Mouse (Mus musculus) heart, embryonic 16.5 days (tissue): ENCODE results near the gene Gabpb1. TPM values are rescaled to one million over a fixed set of nuclear protein-coding genes. Genes with fewer than 3 reads are reported as not detected.
"Not testable (repeated sequence)": the region's sequence is repeated elsewhere in the genome, so short reads cannot be mapped to it uniquely, and the experiment has no call there.

Source experiments
- ATAC-seq: fragments of 200-750 bp; cut with Nextera tagmentation; replicated peaks from 2 replicates; pipeline ENCODE4 v1.8.0; 2017; ENCODE audit warnings: moderate number of reproducible peaks; ENCODE audit not compliant: insufficient read depth, low FRiP score; ENCODE audit errors: extremely low read depth
- H3K27ac ChIP-seq: fragments of 300-500 bp; sonication (generic); 2 replicates; pipeline ENCODE4 v1.5.1; 2014; ENCODE audit warnings: mild to moderate bottlenecking, low read length, control low read depth, moderate library complexity
- H3K27me3 ChIP-seq: fragments of 300-500 bp; sonication (generic); 2 replicates; pipeline ENCODE4 v1.6.1; 2014; ENCODE audit warnings: low read length, mixed read lengths; ENCODE audit not compliant: control insufficient read depth, insufficient read depth
- H3K36me3 ChIP-seq: fragments of 300-500 bp; sonication (generic); 2 replicates; pipeline ENCODE4 v1.6.1; 2014; ENCODE audit not compliant: control insufficient read depth, insufficient read depth
- H3K4me1 ChIP-seq: fragments of 300-500 bp; sonication (generic); 2 replicates; pipeline ENCODE4 v1.6.1; 2014; ENCODE audit warnings: low read length, mixed read lengths; ENCODE audit not compliant: control insufficient read depth, insufficient read depth
- H3K4me2 ChIP-seq: fragments of 300-500 bp; sonication (generic); 2 replicates; pipeline ENCODE4 v1.6.1; 2014; ENCODE audit warnings: low read depth, mild to moderate bottlenecking, control low read depth, low read length
- H3K4me3 ChIP-seq: fragments of 300-500 bp; sonication (generic); 2 replicates; pipeline ENCODE4 v1.5.1; 2014; ENCODE audit warnings: mild to moderate bottlenecking, control low read depth, low read length
- H3K9ac ChIP-seq: fragments of 300-500 bp; sonication (generic); 2 replicates; pipeline ENCODE4 v1.6.1; 2014; ENCODE audit warnings: low read length, control low read depth
- H3K9me3 ChIP-seq: fragments of 300-500 bp; sonication (generic); replicated peaks from 2 replicates; pipeline ENCODE4 v1.6.1; 2016; ENCODE audit warnings: low read length; ENCODE audit not compliant: control insufficient read depth
- WGBS: fragments of 180-500 bp; shearing (Covaris S2); extraction: QIAGEN DNeasy Blood & Tissue Kit; methylation state at CpG from one replicate; pipeline ENCODE4 v1.1.7; 2014; 5-methylcytosine and 5-hydroxymethylcytosine counted together
- polyA plus RNA-seq: library from polyadenylated mRNA; unstranded; fragments of >200 nt; fragmentation: Nextera tagmentation; extraction: Ambion mirVana; gene quantifications from 2 replicates; pipeline ENCODE4 v1.2.1, GENCODE M21; 2015

Gene Gabpb1
- polyA plus RNA-seq, 1 experiment from 2014 or later = 34.6 TPM

GRCm38 (mm10) chr2:126622455-126622854 is 53.7 kb downstream of the Gabpb1 start:
- Histone ChIP-seq H3K4me2 (no peak overlapping the region), H3K9ac (no peak overlapping the region), H3K27me3 (no peaks in the 10 kb centered on the region), H3K4me3 (no peak overlapping the region), H3K36me3 (no peaks in the 10 kb centered on the region), H3K4me1 (peaks cover 9% of the 10 kb centered on the region), H3K9me3 (no peaks in the 10 kb centered on the region; the same call in 1 of the 2 replicates), H3K27ac (no peak overlapping the region)
- WGBS = 79% methylated on average over 2 of the region's 2 CpGs
- ATAC-seq = no peak

- Histone ChIP-seq H3K9ac (peak within 1 kb of the TSS; percentile 38), H3K27me3 (no peaks in the 10 kb centered on the region), H3K27ac (peak within 1 kb of the TSS; percentile 45), H3K4me2 (peak within 1 kb of the TSS; percentile 48), H3K4me3 (peak within 1 kb of the TSS; percentile 8), H3K4me1 (peaks cover 9% of the 10 kb centered on the region), H3K36me3 (no peaks in the 10 kb centered on the region), H3K9me3 (no peaks in the 10 kb centered on the region)
- ATAC-seq = peak; percentile 18; the same call in 1 of the 2 replicates
- WGBS = 36% methylated on average over 14 of the region's 14 CpGs
These were observed 56.9 kb downstream of the Gabpb1 start, which contains the start of gene Hdc for GRCm38 (mm10) chr2:126619249-126619704. Gene Hdc, minus strand, starts transcription at chr2:126619299.

GRCm38 (mm10) chr2:126618470-126619179 is 57.5 kb downstream of the Gabpb1 start:
- Histone ChIP-seq H3K4me2 (peak overlapping the region; percentile 48), H3K9me3 (no peaks in the 10 kb centered on the region), H3K36me3 (no peaks in the 10 kb centered on the region), H3K4me1 (peaks cover 9% of the 10 kb centered on the region), H3K4me3 (peak overlapping the region; percentile 8), H3K9ac (peak overlapping the region; percentile 38), H3K27me3 (no peaks in the 10 kb centered on the region), H3K27ac (peak overlapping the region; percentile 45)
- WGBS = 19% methylated on average over 8 of the region's 8 CpGs
- peak; percentile 80 for ATAC-seq

GRCm38 (mm10) chr2:126615355-126615754 is 60.8 kb downstream of the Gabpb1 start:
- H3K27ac ChIP-seq = no peak overlapping the region
- peaks cover 9% of the 10 kb centered on the region for H3K4me1 ChIP-seq
- 78% methylated on average over 3 of the region's 3 CpGs for WGBS
- H3K4me2 ChIP-seq = no peak overlapping the region
- H3K4me3 ChIP-seq = no peak overlapping the region
- H3K36me3 ChIP-seq = no peaks in the 10 kb centered on the region
- no peaks in the 10 kb centered on the region for H3K9me3 ChIP-seq
- H3K9ac ChIP-seq = no peak overlapping the region
- no peaks in the 10 kb centered on the region for H3K27me3 ChIP-seq
- no peak for ATAC-seq

GRCm38 (mm10) chr2:126609600-126609999 is 66.5 kb downstream of the Gabpb1 start:
- not testable (repeated sequence) for H3K27me3 ChIP-seq, H3K4me3 ChIP-seq, ATAC-seq, H3K4me1 ChIP-seq, H3K9me3 ChIP-seq, H3K4me2 ChIP-seq, H3K36me3 ChIP-seq, H3K9ac ChIP-seq, H3K27ac ChIP-seq
- 44% methylated on average over 12 of the region's 12 CpGs for WGBS

- peak; percentile 45; the same call in 1 of the 2 replicates for ATAC-seq
- peak overlapping the region; percentile 69 for H3K27ac ChIP-seq
- no peaks in the 10 kb centered on the region for H3K27me3 ChIP-seq
- no peaks in the 10 kb centered on the region for H3K9me3 ChIP-seq
- 0 out of 2 replicates have a peak overlapping the region, but pooled peaks have one; percentile 15 for H3K9ac ChIP-seq
- 44% methylated on average over 10 of the region's 10 CpGs for WGBS
- H3K4me2 ChIP-seq = peak overlapping the region; percentile 38; the same call in 1 of the 2 replicates
- H3K4me1 ChIP-seq = peaks cover 8% of the 10 kb centered on the region
- peak overlapping the region; percentile 3; the same call in 1 of the 2 replicates for H3K4me3 ChIP-seq
- H3K36me3 ChIP-seq = no peaks in the 10 kb centered on the region
These were observed 68.5 kb downstream of the Gabpb1 start for GRCm38 (mm10) chr2:126607553-126608203.

- 24% methylated on average over 4 of the region's 4 CpGs for WGBS
- Histone ChIP-seq H3K27me3 (no peaks in the 10 kb centered on the region), H3K9me3 (no peaks in the 10 kb centered on the region), H3K4me3 (no peak overlapping the region), H3K27ac (no peak overlapping the region), H3K4me2 (no peak overlapping the region), H3K9ac (no peak overlapping the region), H3K4me1 (peaks cover 8% of the 10 kb centered on the region), H3K36me3 (no peaks in the 10 kb centered on the region)
- ATAC-seq = no peak
These were observed 69.5 kb downstream of the Gabpb1 start for GRCm38 (mm10) chr2:126606688-126607062.

- ATAC-seq = no peak
- H3K9ac ChIP-seq = no peak overlapping the region
- H3K4me3 ChIP-seq = no peak overlapping the region
- H3K4me1 ChIP-seq = peaks cover 8% of the 10 kb centered on the region
- no peaks in the 10 kb centered on the region for H3K9me3 ChIP-seq
- H3K27me3 ChIP-seq = no peaks in the 10 kb centered on the region
- H3K27ac ChIP-seq = no peak overlapping the region
- no peak overlapping the region for H3K4me2 ChIP-seq
- 57% methylated on average over 15 of the region's 15 CpGs for WGBS
- no peaks in the 10 kb centered on the region for H3K36me3 ChIP-seq
These were observed 70.0 kb downstream of the Gabpb1 start for GRCm38 (mm10) chr2:126606061-126606687.
